Mouse (Mus musculus) lung, embryonic 14.5 days (tissue): ENCODE measurements around the gene Fbxo8. TPM values are rescaled to one million over a fixed set of nuclear protein-coding genes. Genes with fewer than 3 reads are reported as not detected.

ENCODE experiments used
- ATAC-seq: fragments of 200-750 bp; cut with Nextera tagmentation; 2 replicates; pipeline ENCODE4 v1.8.0; 2017; ENCODE audit warnings: mild to moderate bottlenecking, moderate TSS enrichment, moderate library complexity; ENCODE audit not compliant: insufficient read depth
- DNase-seq: peaks from one replicate; pipeline ENCODE4 v3.0.0-alpha.2; 2015
- H3K27ac ChIP-seq: fragments of 300-500 bp; sonication (generic); 2 replicates; pipeline ENCODE4 v1.5.1; 2014; ENCODE audit warnings: low read depth, mild to moderate bottlenecking, moderate library complexity
- H3K27me3 ChIP-seq: fragments of 300-500 bp; sonication (generic); 2 replicates; pipeline ENCODE4 v1.6.1; 2014; ENCODE audit warnings: low read length, control low read depth; ENCODE audit not compliant: insufficient read depth
- H3K36me3 ChIP-seq: fragments of 300-500 bp; sonication (generic); 2 replicates; pipeline ENCODE4 v1.6.1; 2014; ENCODE audit warnings: control low read depth; ENCODE audit not compliant: insufficient read depth
- H3K4me1 ChIP-seq: fragments of 300-500 bp; sonication (generic); 2 replicates; pipeline ENCODE4 v1.6.1; 2014; ENCODE audit warnings: antibody characterized with exemption, control low read depth; ENCODE audit not compliant: insufficient read depth
- H3K4me2 ChIP-seq: fragments of 300-500 bp; sonication (generic); 2 replicates; pipeline ENCODE4 v1.6.1; 2014; ENCODE audit warnings: mild to moderate bottlenecking
- H3K4me3 ChIP-seq: fragments of 300-500 bp; sonication (generic); 2 replicates; pipeline ENCODE4 v1.5.1; 2014; ENCODE audit warnings: low read depth, low read length
- H3K9ac ChIP-seq: fragments of 300-500 bp; sonication (generic); 2 replicates; pipeline ENCODE4 v1.6.1; 2014
- H3K9me3 ChIP-seq: fragments of 300-500 bp; sonication (generic); 2 replicates; pipeline ENCODE4 v1.6.1; 2016; ENCODE audit warnings: low read depth, low read length, control low read depth
- CTCF ChIP-seq: IDR thresholded peaks from 2 replicates; pipeline ENCODE4 v1.5.1; 2016; ENCODE audit warnings: antibody characterized with exemption, low read depth
- whole genome bisulfite sequencing: fragments of 180-500 bp; shearing (Covaris S2); extraction: QIAGEN DNeasy Blood & Tissue Kit; methylation state at CpG from one replicate; pipeline ENCODE4 v1.1.7; 2014; 5-methylcytosine and 5-hydroxymethylcytosine counted together
- polyA plus RNA-seq: library from polyadenylated mRNA; unstranded; fragments of >200 nt; fragmentation: Nextera tagmentation; extraction: Ambion mirVana; gene quantifications from 2 replicates; pipeline ENCODE4 v1.2.1, GENCODE M21; 2014

Fbxo8 gene
- polyA plus RNA-seq, 1 experiment from 2014 or later: 30.0 TPM

- Histone ChIP-seq H3K4me1 (no peaks in the 10 kb centered on the region), H3K27me3 (no peaks in the 10 kb centered on the region), H3K27ac (no peak overlapping the region), H3K4me3 (no peak overlapping the region), H3K4me2 (no peak overlapping the region), H3K9me3 (no peaks in the 10 kb centered on the region), H3K9ac (no peak overlapping the region), H3K36me3 (no peaks in the 10 kb centered on the region)
- TF ChIP-seq CTCF: no peak
- DNase-seq (no peak), ATAC-seq (no peak)
- 71% methylated on average over 6 of the region's 6 CpGs for WGBS
Observed at GRCm38 (mm10) chr8:56611736-56612135, 60.8 kb downstream of the Fbxo8 start.

GRCm38 (mm10) chr8:56614235-56614634 is 63.3 kb downstream of the Fbxo8 start:
- WGBS: 84% methylated on average over 1 of the region's 1 CpGs
- DNase-seq (no peak), ATAC-seq (no peak)
- Histone ChIP-seq H3K27ac (no peak overlapping the region), H3K9ac (no peak overlapping the region), H3K4me1 (no peaks in the 10 kb centered on the region), H3K4me2 (no peak overlapping the region), H3K9me3 (no peaks in the 10 kb centered on the region), H3K36me3 (no peaks in the 10 kb centered on the region), H3K4me3 (no peak overlapping the region), H3K27me3 (no peaks in the 10 kb centered on the region)
- TF ChIP-seq CTCF: no peak

GRCm38 (mm10) chr8:56615005-56615404 is 64.1 kb downstream of the Fbxo8 start:
- ATAC-seq (peak; percentile 78), DNase-seq (peak; percentile 90)
- WGBS: 7% methylated on average over 5 of the region's 5 CpGs
- peak; percentile 78 for TF ChIP-seq CTCF
- H3K4me3 ChIP-seq: no peak overlapping the region
- peaks cover 5% of the 10 kb centered on the region for H3K27me3 ChIP-seq
- no peak overlapping the region for H3K27ac ChIP-seq
- H3K4me1 ChIP-seq: no peaks in the 10 kb centered on the region
- H3K9me3 ChIP-seq: no peaks in the 10 kb centered on the region
- H3K36me3 ChIP-seq: no peaks in the 10 kb centered on the region
- no peak overlapping the region for H3K9ac ChIP-seq
- no peak overlapping the region for H3K4me2 ChIP-seq

GRCm38 (mm10) chr8:56616260-56616659 is 65.4 kb downstream of the Fbxo8 start:
- Histone ChIP-seq H3K9me3 (no peaks in the 10 kb centered on the region), H3K36me3 (no peaks in the 10 kb centered on the region), H3K9ac (no peak overlapping the region), H3K27me3 (peaks cover 16% of the 10 kb centered on the region), H3K4me1 (peaks cover 7% of the 10 kb centered on the region; the same call in 1 of the 2 replicates), H3K4me3 (no peak overlapping the region), H3K27ac (no peak overlapping the region), H3K4me2 (no peak overlapping the region)
- ATAC-seq (no peak), DNase-seq (peak; percentile 54)
- 39% methylated on average over 7 of the region's 7 CpGs for WGBS
- peak; percentile 75 for TF ChIP-seq CTCF

GRCm38 (mm10) chr8:56617271-56617670 is 66.4 kb downstream of the Fbxo8 start:
- TF ChIP-seq CTCF: no peak
- Histone ChIP-seq H3K27ac (no peak overlapping the region), H3K4me1 (peaks cover 9% of the 10 kb centered on the region; the same call in 1 of the 2 replicates), H3K9me3 (no peaks in the 10 kb centered on the region), H3K36me3 (no peaks in the 10 kb centered on the region), H3K4me3 (no peak overlapping the region), H3K4me2 (no peak overlapping the region), H3K9ac (no peak overlapping the region), H3K27me3 (peaks cover 16% of the 10 kb centered on the region)
- DNase-seq (no peak), ATAC-seq (no peak)
- 95% methylated on average over 6 of the region's 6 CpGs for WGBS

- peaks cover 22% of the 10 kb centered on the region for H3K27me3 ChIP-seq
- no peaks in the 10 kb centered on the region for H3K36me3 ChIP-seq
- no peak overlapping the region for H3K27ac ChIP-seq
- TF ChIP-seq CTCF: no peak
- no peak overlapping the region for H3K4me2 ChIP-seq
- H3K4me1 ChIP-seq: peaks cover 21% of the 10 kb centered on the region
- WGBS: 14% methylated on average over 4 of the region's 4 CpGs
- H3K9ac ChIP-seq: no peak overlapping the region
- H3K4me3 ChIP-seq: no peak overlapping the region
- DNase-seq (no peak), ATAC-seq (no peak)
- no peaks in the 10 kb centered on the region for H3K9me3 ChIP-seq
Observed at GRCm38 (mm10) chr8:56619056-56619455, 68.2 kb downstream of the Fbxo8 start.

GRCm38 (mm10) chr8:56619571-56619970 is 68.7 kb downstream of the Fbxo8 start:
- H3K9ac ChIP-seq: no peak overlapping the region

GRCm38 (mm10) chr8:56620691-56621090 is 69.8 kb downstream of the Fbxo8 start:
- Histone ChIP-seq H3K9me3 (no peaks in the 10 kb centered on the region), H3K9ac (no peak overlapping the region), H3K4me3 (no peak overlapping the region), H3K36me3 (no peaks in the 10 kb centered on the region), H3K27me3 (peaks cover 22% of the 10 kb centered on the region), H3K27ac (no peak overlapping the region), H3K4me2 (peak overlapping the region; percentile 25; the same call in 1 of the 2 replicates), H3K4me1 (peaks cover 21% of the 10 kb centered on the region)
- DNase-seq: no peak
- no peak for ATAC-seq
- WGBS: 18% methylated on average over 10 of the region's 10 CpGs
- no peak for TF ChIP-seq CTCF

More at GRCm38 (mm10) chr8:56619571-56619970, 68.7 kb downstream of the Fbxo8 start:
- no peak for ATAC-seq
- no peak overlapping the region for H3K4me2 ChIP-seq
- no peak overlapping the region for H3K4me3 ChIP-seq
- H3K9me3 ChIP-seq: no peaks in the 10 kb centered on the region
- H3K27ac ChIP-seq: no peak overlapping the region
- H3K4me1 ChIP-seq: peaks cover 21% of the 10 kb centered on the region
- DNase-seq: no peak
- H3K27me3 ChIP-seq: peaks cover 22% of the 10 kb centered on the region
- no peak for TF ChIP-seq CTCF
- no peaks in the 10 kb centered on the region for H3K36me3 ChIP-seq
- 11% methylated on average over 9 of the region's 9 CpGs for WGBS
